Mouse (Mus musculus): Measurements from ENCODE around the gene Gm11634. TPM values are rescaled to one million over a fixed set of nuclear protein-coding genes. Genes with fewer than 3 reads are reported as not detected.

The Gm11634 gene
- total RNA-seq, 2 experiments from 2014 or later: not detected

DNA sequence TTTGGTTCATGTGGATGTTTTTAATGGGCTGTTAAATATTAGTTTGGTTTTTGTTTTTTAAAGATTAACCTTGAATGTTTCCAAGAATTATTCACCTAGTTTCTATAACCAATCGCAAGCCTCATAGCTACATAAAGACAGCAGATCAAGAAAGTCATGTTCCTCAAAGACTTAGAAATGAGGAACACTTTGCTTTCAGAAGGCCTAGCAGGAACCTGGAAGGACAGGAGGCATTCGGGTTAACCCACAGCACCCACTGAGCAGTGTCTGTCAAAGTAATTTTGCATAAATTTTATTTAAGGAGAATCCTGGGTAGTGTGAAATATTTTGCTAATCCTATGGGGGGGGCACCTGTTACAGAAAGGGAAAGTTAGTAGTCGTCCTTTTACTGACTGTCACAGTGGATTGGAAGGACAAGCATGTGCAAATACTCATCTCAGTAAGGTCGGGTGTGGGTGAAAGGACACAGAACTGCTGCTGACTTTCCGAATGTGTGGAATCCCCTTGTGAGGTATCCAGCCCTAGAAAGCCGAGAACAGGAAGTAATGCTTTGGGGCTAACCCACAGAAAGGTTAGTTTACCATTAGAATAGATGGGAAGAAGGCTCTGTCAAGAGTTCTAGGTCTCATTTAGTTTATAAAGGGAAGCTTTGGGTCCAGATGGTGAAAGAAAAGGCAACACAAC lies 17.8 kb downstream of the Gm11634 start:
- DNase-seq: no peak
- intact Hi-C loops (cut with DNase I): no loop called here

GRCm38 (mm10) chr11:101576116-101576515 lies 22.9 kb downstream of the Gm11634 start:
- DNase-seq: no peak
- intact Hi-C loops (cut with DNase I): no loop called here

GRCm38 (mm10) chr11:101568421-101568820 lies 30.6 kb downstream of the Gm11634 start:
- intact Hi-C loops (cut with DNase I): no loop called here
- no peak for DNase-seq

- intact Hi-C loops (cut with DNase I): no loop called here
- DNase-seq: peak; percentile 29
Measured at GRCm38 (mm10) chr11:101562391-101562790, 36.7 kb downstream of the Gm11634 start.

DNA sequence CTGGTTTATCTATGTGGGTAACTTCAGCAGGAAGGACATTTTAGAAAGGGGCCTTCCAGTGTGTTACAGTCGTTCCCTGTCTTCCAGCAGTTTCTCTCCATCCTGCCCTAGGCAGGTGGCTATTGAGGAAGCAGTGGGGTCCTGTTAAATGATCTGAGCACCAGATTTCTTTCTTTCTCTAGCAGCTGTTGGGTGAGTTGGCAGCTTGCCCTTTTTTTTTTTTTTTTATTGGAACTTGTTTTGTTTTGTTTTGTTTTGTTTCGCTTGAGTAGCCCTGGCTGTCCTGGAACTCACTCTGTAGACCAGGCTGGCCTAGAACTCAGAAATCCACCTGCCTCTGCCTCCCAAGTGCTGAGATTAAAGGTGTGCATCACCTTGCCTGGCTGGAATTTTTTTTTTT lies 42.1 kb downstream of the Gm11634 start:
- no peak for DNase-seq
- intact Hi-C loops (cut with DNase I): no loop called here

DNA sequence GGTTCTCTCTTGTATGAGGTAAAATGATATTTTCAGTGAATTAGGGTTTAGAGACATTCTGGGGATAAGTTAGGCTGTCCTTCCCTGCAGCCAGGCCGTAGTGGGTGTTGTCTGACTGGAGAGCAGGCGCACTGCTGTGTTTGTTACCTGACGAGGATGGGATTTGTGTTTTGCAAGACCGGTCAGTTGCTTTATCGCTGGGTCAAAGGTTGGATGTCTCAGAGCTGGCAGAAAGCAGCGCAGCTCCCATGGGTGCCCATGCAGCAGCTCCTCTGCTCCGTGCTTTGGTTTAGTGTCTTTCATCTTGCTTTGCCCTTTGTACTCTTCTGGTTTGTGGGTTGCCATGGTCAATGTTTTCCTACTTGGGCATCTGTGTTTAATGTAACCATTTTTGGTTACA lies 42.5 kb downstream of the Gm11634 start:
- intact Hi-C loops (cut with DNase I): no loop called here
- DNase-seq: no peak

GRCm38 (mm10) chr11:101553354-101553930 lies 45.6 kb downstream of the Gm11634 start:
- DNase-seq: no peak
- intact Hi-C loops (cut with DNase I): loop anchor here (5.0 kb wide), 1 partner anchor 86 kb away; the partner anchor contains the start of gene Vat1

DNA sequence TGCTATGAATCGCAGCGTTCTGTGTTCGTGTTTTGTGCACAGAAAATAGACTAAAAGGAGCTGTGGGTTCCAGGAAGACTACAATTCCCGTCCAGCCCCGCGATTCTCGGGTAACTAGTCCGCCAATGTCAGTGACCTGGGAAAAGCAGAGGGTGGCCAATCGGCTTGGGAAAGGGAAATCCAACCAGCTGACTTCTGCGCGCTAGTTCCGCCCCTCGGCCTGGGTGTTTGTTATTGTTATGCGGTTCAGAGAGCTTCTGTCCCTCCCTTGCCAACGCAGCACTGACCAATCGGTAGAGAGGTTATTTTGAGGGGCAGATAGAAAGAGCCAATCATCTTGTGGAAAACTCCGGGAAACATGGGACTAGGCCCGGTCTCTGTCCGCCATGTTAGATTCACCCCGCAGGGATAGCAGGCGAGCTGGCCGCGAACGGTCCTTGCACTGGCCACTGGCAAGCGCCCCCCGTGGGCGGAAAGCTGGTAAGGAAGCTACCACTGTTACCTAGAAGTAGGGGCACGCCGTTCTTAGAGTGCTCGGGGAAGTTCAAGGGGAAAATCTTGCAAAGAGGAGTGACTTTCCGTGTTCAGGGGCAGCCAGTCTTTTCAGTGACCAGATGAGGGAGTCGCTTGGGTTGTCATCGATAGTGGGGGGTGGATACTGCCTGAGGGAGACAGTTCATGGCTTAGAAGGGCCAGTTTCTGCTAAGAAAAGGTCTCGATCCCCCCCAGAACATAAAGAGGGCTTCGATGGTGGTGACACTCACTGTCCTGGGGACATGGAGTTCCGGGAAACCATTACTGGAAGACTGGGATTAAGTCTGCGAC lies 46.4 kb downstream of the Gm11634 start:
- peak; percentile 88 to 96 for DNase-seq
- intact Hi-C loops (cut with DNase I): loop anchor here (5.0 kb wide), 1 partner anchor 85 kb away; the partner anchor contains the start of gene Vat1

GRCm38 (mm10) chr11:101551751-101552475 lies 47.1 kb downstream of the Gm11634 start, which contains the start of the genes Brca1 and Nbr1:
Gene Brca1 (minus strand): TSS chr11:101551955.
Gene Nbr1 (plus strand): TSS chr11:101552149.
- DNase-seq: peak; percentile 86 to 89
- intact Hi-C loops (cut with DNase I): loop anchor here (5.0 kb wide), 1 partner anchor 85 kb away; the partner anchor contains the start of gene Vat1

DNA sequence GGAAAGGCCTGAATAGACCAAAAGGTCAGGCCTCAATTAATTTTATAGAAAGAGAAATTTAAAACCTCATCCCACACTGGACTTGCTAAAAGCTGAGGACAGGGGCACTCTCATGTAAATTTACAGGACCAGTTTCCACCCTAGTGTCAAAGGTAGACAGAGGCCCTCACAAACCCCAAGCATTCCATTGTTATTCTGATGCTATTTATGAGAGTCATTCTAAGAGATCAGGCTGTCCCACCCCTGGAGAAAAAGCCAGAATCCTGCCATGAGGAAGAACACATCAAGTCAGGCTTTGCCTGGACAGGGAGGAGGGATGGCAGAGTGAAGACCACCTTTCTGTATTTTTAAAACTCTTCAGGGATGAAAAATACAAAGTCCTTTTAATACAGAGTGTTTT lies 50.5 kb downstream of the Gm11634 start:
- no peak for DNase-seq
- intact Hi-C loops (cut with DNase I): no loop called here

- intact Hi-C loops (cut with DNase I): no loop called here
- DNase-seq: no peak
Measured at GRCm38 (mm10) chr11:101544132-101544531, 54.9 kb downstream of the Gm11634 start.

Other genes starting within 250 kb of the Gm11634 start
- not detected for gene G6pc, start 231.7 kb downstream of the Gm11634 start, total RNA-seq (2021)
- 10 to 100 TPM; 18.6 to 22.8 TPM for gene Aarsd1, start 181.6 kb downstream of the Gm11634 start, total RNA-seq (2021)
- gene Gm27029, start 174.5 kb downstream of the Gm11634 start, total RNA-seq (2021): 10 to 100 TPM in 1 of 2 experiments, 1 to 10 TPM in 1; 8.0 to 10.3 TPM
- gene Rundc1, start 174.2 kb downstream of the Gm11634 start, total RNA-seq (2021): 10 to 100 TPM; 12.2 to 12.4 TPM
- gene Ptges3l, start 173.9 kb downstream of the Gm11634 start, total RNA-seq (2021): 10 to 100 TPM; 50.6 to 66.9 TPM
- 10 to 100 TPM; 48.2 to 52.4 TPM for gene Rpl27, start 157.0 kb downstream of the Gm11634 start, total RNA-seq (2021)
- 10 to 100 TPM; 13.3 to 15.6 TPM for gene Ifi35, start 150.8 kb downstream of the Gm11634 start, total RNA-seq (2021)
- gene Rnd2, start 134.3 kb downstream of the Gm11634 start, total RNA-seq (2021): 1 to 10 TPM; 5.6 to 6.2 TPM
- 10 to 100 TPM; 22.0 to 24.9 TPM for gene Vat1, start 133.0 kb downstream of the Gm11634 start, total RNA-seq (2021)
- gene Brca1, start 47.3 kb downstream of the Gm11634 start, total RNA-seq (2021): under 1 TPM; 0.31 to 0.51 TPM
- gene Nbr1, start 47.1 kb downstream of the Gm11634 start, total RNA-seq (2021): 10 to 100 TPM; 94.3 to 99.5 TPM
- gene Tmem106a, start 17.0 kb downstream of the Gm11634 start, total RNA-seq (2021): 1 to 10 TPM; 3.6 to 4.7 TPM
- 10 to 100 TPM; 41.6 to 47.3 TPM for gene Rdm1, start 27.9 kb upstream of the Gm11634 start, total RNA-seq (2021)
- 10 to 100 TPM; 23.4 to 23.5 TPM for gene Arl4d, start 66.3 kb upstream of the Gm11634 start, total RNA-seq (2021)
- gene Dhx8, start 133.7 kb upstream of the Gm11634 start, total RNA-seq (2021): 10 to 100 TPM; 15.7 to 16.1 TPM
- gene Etv4, start 186.1 kb upstream of the Gm11634 start, total RNA-seq (2021): under 1 TPM; 0.19 TPM